Mouse (Mus musculus) megakaryocyte, adult 5-6 weeks (primary cell): ENCODE data around the gene Serpinb1c. TPM values are rescaled to one million over a fixed set of nuclear protein-coding genes. Genes with fewer than 3 reads are reported as not detected.
"Not testable (repeated sequence)": the region's sequence is repeated elsewhere in the genome, so short reads cannot be mapped to it uniquely, and the experiment has no call there.

Experiments
- ATAC-seq: 2 replicates; pipeline ENCODE4 v1.8.0; 2016; ENCODE audit warnings: mild to moderate bottlenecking, inconsistent platforms; ENCODE audit not compliant: poor library complexity, severe bottlenecking
- total RNA-seq, 2 experiments: library from RNA; stranded (forward) in 1 of 2; stranded (reverse) in 1 of 2; fragments of 153-499, 151-499 nt in 1 of 2; fragments of 221-1000, 200-1000 nt in 1 of 2; gene quantifications; 2 replicates each; pipeline versions ENCODE4 v1.2.3 to v1.2.4; 2015 to 2017

The Serpinb1c gene
- total RNA-seq, 2 experiments from 2014 or later: not detected

- ATAC-seq: no peak
These were observed 31.0 kb downstream of the Serpinb1c start for GRCm38 (mm10) chr13:32867030-32867429.

GRCm38 (mm10) chr13:32866484-32866883 lies 31.5 kb downstream of the Serpinb1c start:
- ATAC-seq: peak; percentile 83

GRCm38 (mm10) chr13:32865591-32865990 lies 32.4 kb downstream of the Serpinb1c start:
- no peak for ATAC-seq

DNA sequence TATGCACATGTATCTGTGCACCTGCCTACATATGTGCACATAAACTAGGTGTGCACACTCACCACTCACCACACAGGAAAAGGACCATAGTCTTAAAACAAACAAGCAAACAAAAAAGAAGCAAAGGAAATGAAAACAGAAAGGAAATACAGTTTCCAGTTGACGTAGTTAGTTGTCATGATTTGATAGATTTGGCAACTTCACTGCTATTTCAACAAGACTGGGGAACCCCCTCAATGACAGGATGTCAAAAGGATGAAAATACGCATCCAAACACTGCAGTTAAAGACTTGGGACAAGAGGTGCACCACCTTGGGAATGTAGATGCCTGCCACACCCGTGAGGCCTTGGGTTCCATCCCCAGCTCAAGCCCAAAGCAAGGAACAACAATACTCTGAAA lies 33.5 kb downstream of the Serpinb1c start:
- ATAC-seq: not testable (repeated sequence)

- no peak for ATAC-seq
These were observed 34.6 kb downstream of the Serpinb1c start for GRCm38 (mm10) chr13:32863456-32863855.

DNA sequence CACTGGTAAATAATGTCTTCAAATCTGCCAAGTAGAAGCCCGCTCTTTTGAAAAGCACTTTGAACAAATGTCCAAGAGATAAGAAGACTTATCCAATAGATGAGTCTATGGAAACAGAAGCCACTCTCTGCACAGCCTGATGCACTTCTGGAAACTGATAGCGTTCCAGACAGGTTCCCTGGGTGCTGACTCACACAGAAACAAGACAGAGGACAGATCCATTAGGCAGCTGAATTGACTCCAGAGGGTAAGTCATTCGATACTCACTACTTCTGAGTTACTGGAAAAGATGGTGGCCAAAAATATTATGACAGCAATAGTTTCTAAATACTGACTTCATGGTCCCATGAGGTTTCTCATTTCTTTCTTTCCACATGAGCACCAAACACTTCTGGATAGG lies 37.2 kb downstream of the Serpinb1c start:
- ATAC-seq: no peak

DNA sequence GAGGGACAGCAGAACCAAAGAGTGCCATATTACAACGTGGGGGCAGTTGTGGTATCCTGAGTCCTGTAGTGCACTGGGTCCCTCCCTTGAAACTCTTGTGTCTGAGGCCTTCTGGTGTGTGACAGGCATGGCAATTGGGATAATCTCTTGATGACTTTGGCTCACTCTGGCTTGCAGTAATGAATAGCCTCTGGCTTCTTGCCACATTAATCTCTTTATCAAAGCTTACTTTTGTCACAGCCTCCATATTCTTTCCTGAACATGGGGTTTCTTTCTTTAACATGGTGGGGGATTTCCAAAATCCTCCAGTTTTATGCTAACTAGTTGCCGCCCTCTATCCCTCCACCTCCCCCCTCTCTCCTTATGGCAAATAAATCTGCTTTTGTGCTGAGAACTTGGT lies 44.9 kb downstream of the Serpinb1c start:
- ATAC-seq: no peak

- no peak for ATAC-seq
These were observed 45.5 kb downstream of the Serpinb1c start for GRCm38 (mm10) chr13:32852539-32852938.

DNA sequence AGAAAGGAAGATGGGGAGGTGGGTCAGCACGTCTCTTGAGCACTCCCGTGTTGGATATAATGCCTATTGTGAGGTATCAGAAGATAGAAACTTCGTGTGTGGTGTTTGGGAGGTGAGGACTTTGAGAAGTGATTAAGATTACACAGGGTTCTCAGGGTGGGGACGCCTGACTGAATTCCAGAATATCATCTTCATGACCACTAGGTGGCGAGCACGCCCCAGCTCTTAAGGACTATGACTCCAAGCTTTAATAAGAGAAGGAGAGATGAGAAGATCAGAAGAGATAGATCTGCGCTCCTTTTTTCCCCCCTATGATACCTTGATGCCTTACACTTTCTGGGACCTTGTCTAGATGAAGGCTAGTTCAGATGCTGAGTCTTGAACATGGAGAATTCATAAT lies 46.0 kb downstream of the Serpinb1c start:
- ATAC-seq: peak; percentile 74

DNA sequence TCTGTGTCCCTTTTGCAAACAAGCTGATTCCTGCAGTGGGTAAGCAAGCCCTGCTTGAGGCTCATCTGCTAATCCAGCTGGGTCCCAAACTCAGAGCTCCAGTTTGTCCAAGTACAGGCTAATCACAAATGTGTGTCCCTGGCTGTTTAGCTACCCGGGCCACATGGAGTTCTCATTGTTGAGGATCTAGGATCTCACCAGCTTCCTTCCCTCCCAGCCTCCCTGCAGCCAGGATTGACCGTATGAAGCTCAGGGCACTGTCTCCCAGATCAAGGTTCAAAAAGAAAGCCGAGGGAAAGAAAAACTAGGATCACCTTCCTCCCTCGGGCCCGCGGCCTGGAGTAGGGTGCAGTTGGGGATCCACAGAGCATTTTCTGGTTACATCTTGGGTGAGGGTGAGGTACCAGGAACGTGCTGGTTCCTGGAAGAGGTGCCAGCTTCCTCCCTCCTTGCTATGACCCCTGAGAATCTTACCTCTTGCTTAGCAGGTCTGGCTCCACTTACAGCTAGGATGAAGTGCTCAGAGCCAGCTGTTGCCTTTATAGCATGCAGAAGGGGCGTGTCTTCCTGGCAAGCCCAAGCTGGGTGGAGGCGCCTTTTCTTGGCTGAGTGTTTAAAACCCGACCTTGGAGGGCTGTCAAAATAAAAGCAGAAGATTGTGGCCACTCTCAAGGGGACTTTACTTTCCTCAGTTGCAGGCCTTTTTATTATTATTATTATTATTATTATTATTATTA lies 47.2 kb downstream of the Serpinb1c start, which contains the start of gene Serpinb1a:
Gene Serpinb1a (minus strand): TSS at position 518 of the 737 bp plus-strand sequence.
- ATAC-seq: peak; percentile 67

DNA sequence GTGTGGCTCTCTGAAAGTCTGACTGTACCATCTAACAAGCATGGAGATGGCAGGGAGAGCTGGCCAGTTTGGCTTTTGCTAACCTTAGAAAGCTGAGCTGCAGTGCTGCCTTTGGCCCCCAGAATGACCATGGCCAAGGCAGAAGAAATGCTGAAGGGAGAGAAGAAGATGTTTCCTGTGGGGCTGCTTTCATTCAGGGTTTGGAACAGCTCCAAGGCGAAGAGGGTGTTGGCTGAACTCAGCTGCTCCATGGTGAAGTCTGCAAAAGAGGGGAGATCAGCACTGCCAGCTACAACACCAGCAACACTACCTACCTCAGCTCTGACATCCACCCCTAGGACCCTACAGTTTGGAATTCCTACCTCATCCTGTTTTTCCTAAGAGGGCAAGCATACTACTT lies 47.9 kb downstream of the Serpinb1c start:
- no peak for ATAC-seq

GRCm38 (mm10) chr13:32849531-32850123 lies 48.4 kb downstream of the Serpinb1c start:
- ATAC-seq: no peak

GRCm38 (mm10) chr13:32849092-32849491 lies 48.9 kb downstream of the Serpinb1c start:
- peak; percentile 60 for ATAC-seq

- no peak for ATAC-seq
These were observed 51.8 kb downstream of the Serpinb1c start for GRCm38 (mm10) chr13:32846221-32846620.

DNA sequence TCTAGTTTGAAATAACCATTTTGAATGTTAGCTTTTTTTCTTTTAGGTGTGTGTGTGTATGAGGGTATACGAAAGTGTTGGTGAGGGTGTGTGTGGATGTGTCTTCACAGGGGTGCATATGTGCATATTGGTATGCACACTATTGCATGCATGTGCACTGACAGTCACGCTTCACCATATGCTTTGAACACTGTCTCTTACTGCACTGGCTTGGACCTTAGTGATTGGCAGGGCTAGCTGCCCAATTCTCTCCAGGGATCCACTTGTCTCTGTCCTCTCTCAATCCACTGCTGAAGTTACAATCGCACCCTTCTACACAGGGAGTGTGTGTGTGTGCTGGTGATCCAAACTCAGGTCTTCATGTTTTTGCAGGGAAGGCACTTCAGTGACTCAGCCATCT lies 56.7 kb downstream of the Serpinb1c start:
- no peak for ATAC-seq

GRCm38 (mm10) chr13:32839314-32839713 lies 58.7 kb downstream of the Serpinb1c start:
- ATAC-seq: no peak

- peak; percentile 53 for ATAC-seq
These were observed 63.5 kb downstream of the Serpinb1c start for GRCm38 (mm10) chr13:32834513-32834912.

- 0 out of 2 replicates have a peak, but pooled peaks have one; percentile 20 for ATAC-seq
These were observed 64.8 kb downstream of the Serpinb1c start for GRCm38 (mm10) chr13:32833237-32833636.

- peak; percentile 67 for ATAC-seq
These were observed 65.2 kb downstream of the Serpinb1c start for GRCm38 (mm10) chr13:32832776-32833175.

- 0 out of 2 replicates have a peak, but pooled peaks have one; percentile 11 for ATAC-seq
These were observed 66.3 kb downstream of the Serpinb1c start for GRCm38 (mm10) chr13:32831505-32832273.
